Mouse (Mus musculus): ENCODE measurements around the gene Slc9a1.

Gene Slc9a1

GRCm38 (mm10) chr4:133374011-133374410 lies 4.5 kb downstream of the Slc9a1 start:
- in situ Hi-C loops (cut with MboI, MseI): no loop called here

- in situ Hi-C loops (cut with MboI, MseI): no loop called here
These were observed 6.5 kb downstream of the Slc9a1 start for GRCm38 (mm10) chr4:133375812-133376577.

- in situ Hi-C loops (cut with MboI, MseI): no loop called here
These were observed 8.9 kb downstream of the Slc9a1 start for GRCm38 (mm10) chr4:133378236-133379045.

- in situ Hi-C loops (cut with MboI, MseI): no loop called here
These were observed 9.5 kb downstream of the Slc9a1 start for GRCm38 (mm10) chr4:133379046-133379347.

GRCm38 (mm10) chr4:133379861-133380260 lies 10.4 kb downstream of the Slc9a1 start:
- in situ Hi-C loops (cut with MboI, MseI): no loop called here

GRCm38 (mm10) chr4:133380532-133380931 lies 11.0 kb downstream of the Slc9a1 start:
- in situ Hi-C loops (cut with MboI, MseI): no loop called here

GRCm38 (mm10) chr4:133381141-133381540 lies 11.6 kb downstream of the Slc9a1 start:
- in situ Hi-C loops (cut with MboI, MseI): no loop called here

GRCm38 (mm10) chr4:133386061-133386797 lies 16.7 kb downstream of the Slc9a1 start:
- in situ Hi-C loops (cut with MboI, MseI): no loop called here

- in situ Hi-C loops (cut with MboI, MseI): no loop called here
These were observed 17.5 kb downstream of the Slc9a1 start for GRCm38 (mm10) chr4:133387053-133387452.

- in situ Hi-C loops (cut with MboI, MseI): no loop called here
These were observed 19.5 kb downstream of the Slc9a1 start for GRCm38 (mm10) chr4:133388781-133389552.

GRCm38 (mm10) chr4:133390042-133390441 lies 20.5 kb downstream of the Slc9a1 start:
- in situ Hi-C loops (cut with MboI, MseI): no loop called here

GRCm38 (mm10) chr4:133390585-133390984 lies 21.1 kb downstream of the Slc9a1 start:
- in situ Hi-C loops (cut with MboI, MseI): no loop called here

GRCm38 (mm10) chr4:133391185-133392040 lies 21.9 kb downstream of the Slc9a1 start:
- in situ Hi-C loops (cut with MboI, MseI): no loop called here

GRCm38 (mm10) chr4:133394981-133395573 lies 25.6 kb downstream of the Slc9a1 start:
- in situ Hi-C loops (cut with MboI, MseI): no loop called here

- in situ Hi-C loops (cut with MboI, MseI): no loop called here
These were observed 26.6 kb downstream of the Slc9a1 start for GRCm38 (mm10) chr4:133396079-133396478.

- in situ Hi-C loops (cut with MboI, MseI): no loop called here
These were observed 27.8 kb downstream of the Slc9a1 start for GRCm38 (mm10) chr4:133397299-133397698.

GRCm38 (mm10) chr4:133397961-133398360 lies 28.5 kb downstream of the Slc9a1 start:
- in situ Hi-C loops (cut with MboI, MseI): no loop called here

GRCm38 (mm10) chr4:133398619-133399018 lies 29.1 kb downstream of the Slc9a1 start:
- in situ Hi-C loops (cut with MboI, MseI): no loop called here

GRCm38 (mm10) chr4:133399509-133399908 lies 30.0 kb downstream of the Slc9a1 start:
- in situ Hi-C loops (cut with MboI, MseI): no loop called here

- in situ Hi-C loops (cut with MboI, MseI): no loop called here
These were observed 30.6 kb downstream of the Slc9a1 start for GRCm38 (mm10) chr4:133400098-133400497.
